Mouse (Mus musculus) liver, postnatal 0 days (tissue): Measurements from ENCODE around the gene Klk7.

Source experiments
- CTCF ChIP-seq: sonication (generic); IDR thresholded peaks from 2 replicates; pipeline ENCODE4 v1.5.1; 2016; ENCODE audit warnings: antibody characterized with exemption, low read depth
- EP300 ChIP-seq: IDR thresholded peaks from 2 replicates; pipeline ENCODE4 v1.6.1; 2016; ENCODE audit warnings: antibody characterized with exemption, low read depth, mild to moderate bottlenecking

DNA sequence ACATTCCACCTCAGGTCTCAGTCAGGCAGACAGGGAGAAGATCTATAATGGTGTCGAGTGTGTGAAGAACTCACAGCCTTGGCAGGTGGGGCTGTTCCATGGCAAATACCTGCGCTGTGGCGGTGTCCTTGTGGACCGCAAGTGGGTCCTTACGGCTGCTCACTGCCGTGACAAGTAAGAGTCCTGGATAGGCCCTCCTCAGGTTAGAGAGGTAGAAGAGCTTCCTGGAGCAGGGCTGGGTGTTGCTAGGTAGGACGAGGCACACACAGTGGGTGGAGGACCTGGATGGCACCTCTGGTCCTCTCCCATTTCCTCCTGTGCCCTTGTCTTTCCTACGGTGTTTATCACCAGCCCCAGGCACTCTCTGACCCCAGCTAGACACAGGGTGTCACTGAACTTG is 41.5 kb upstream of the Klk7 start:
- TF ChIP-seq CTCF, result no peak
- TF ChIP-seq EP300, result no peak
